Mouse (Mus musculus): ENCODE results near the gene Fbxo45. TPM values are rescaled to one million over a fixed set of nuclear protein-coding genes. Genes with fewer than 3 reads are reported as not detected.

Fbxo45 gene
- 1 to 10 TPM in 1 of 2 experiments, under 1 TPM in 1; 0.44 to 3.6 TPM for polyA plus RNA-seq (2012; fragmentation: generic; extraction: Trizol)

GRCm38 (mm10) chr16:32246952-32247370 is at the start of gene Fbxo45, which contains the start of gene Wdr53:
Fbxo45 (minus strand) TSS chr16:32247158.
Wdr53 (plus strand) TSS chr16:32247227.

GRCm38 (mm10) chr16:32277308-32278256 is 30.6 kb upstream of the Fbxo45 start, which contains the start of gene Rnf168:
Rnf168 (plus strand) TSS chr16:32277459.

GRCm38 (mm10) chr16:32271291-32271690 is 24.3 kb upstream of the Fbxo45 start, which contains the start of gene Smco1:
Smco1 (plus strand) TSS chr16:32271468.

Other genes starting within 250 kb of the Fbxo45 start
- 1 to 10 TPM in 1 of 2 experiments, under 1 TPM in 1; 0.48 to 4.4 TPM for gene Senp5, start 243.9 kb downstream of the Fbxo45 start, polyA plus RNA-seq (2012; fragmentation: generic; extraction: Trizol)
- gene Pak2, start 167.8 kb downstream of the Fbxo45 start, polyA plus RNA-seq (2012; fragmentation: generic; extraction: Trizol): 10 to 100 TPM in 1 of 2 experiments, 1 to 10 TPM in 1; 1.7 to 11.9 TPM
- 10 to 100 TPM; 12.1 to 35.1 TPM for gene Pigx, start 147.4 kb downstream of the Fbxo45 start, polyA plus RNA-seq (2012; fragmentation: generic; extraction: Trizol)
- 10 to 100 TPM in 1 of 2 experiments, 1 to 10 TPM in 1; 1.7 to 13.2 TPM for gene Cep19, start 147.4 kb downstream of the Fbxo45 start, polyA plus RNA-seq (2012; fragmentation: generic; extraction: Trizol)
- not detected for gene Nrros, start 81.6 kb downstream of the Fbxo45 start, polyA plus RNA-seq (2012; fragmentation: generic; extraction: Trizol)
- gene Bex6, start 67.3 kb downstream of the Fbxo45 start, polyA plus RNA-seq (2012; fragmentation: generic; extraction: Trizol): not detected
- gene Wdr53, start 69 bp upstream of the Fbxo45 start, polyA plus RNA-seq (2012; fragmentation: generic; extraction: Trizol): 10 to 100 TPM in 1 of 2 experiments, 1 to 10 TPM in 1; 4.1 to 11.1 TPM
- gene Smco1, start 24.3 kb upstream of the Fbxo45 start, polyA plus RNA-seq (2012; fragmentation: generic; extraction: Trizol): not detected
- 1 to 10 TPM; 1.7 to 5.0 TPM for gene Rnf168, start 30.3 kb upstream of the Fbxo45 start, polyA plus RNA-seq (2012; fragmentation: generic; extraction: Trizol)
- gene Ubxn7, start 85.1 kb upstream of the Fbxo45 start, polyA plus RNA-seq (2012; fragmentation: generic; extraction: Trizol): 1 to 10 TPM in 1 of 2 experiments, under 1 TPM in 1; 0.32 to 3.5 TPM
- gene Tm4sf19, start 153.3 kb upstream of the Fbxo45 start, polyA plus RNA-seq (2012; fragmentation: generic; extraction: Trizol): under 1 TPM in 1 of 2 experiments, not detected in 1; 0.06 TPM
- 10 to 100 TPM in 1 of 2 experiments, 1 to 10 TPM in 1; 2.8 to 19.6 TPM for gene Tctex1d2, start 172.5 kb upstream of the Fbxo45 start, polyA plus RNA-seq (2012; fragmentation: generic; extraction: Trizol)
- 10 to 100 TPM in 1 of 2 experiments, 1 to 10 TPM in 1; 2.3 to 16.0 TPM for gene Pcyt1a, start 183.8 kb upstream of the Fbxo45 start, polyA plus RNA-seq (2012; fragmentation: generic; extraction: Trizol)
- gene Slc51a, start 240.7 kb upstream of the Fbxo45 start, polyA plus RNA-seq (2012; fragmentation: generic; extraction: Trizol): under 1 TPM; 0.42 to 0.95 TPM
- not detected for gene Zdhhc19, start 249.1 kb upstream of the Fbxo45 start, polyA plus RNA-seq (2012; fragmentation: generic; extraction: Trizol)

Data from C3H10T1/2 (cell line).